Mouse (Mus musculus): Measurements from ENCODE around the gene Dnajb2.
"Not testable (repeated sequence)": the region's sequence is repeated elsewhere in the genome, so short reads cannot be mapped to it uniquely, and the experiment has no call there.

Dnajb2 gene

GRCm38 (mm10) chr1:75219078-75219477, 17.1 kb upstream of the Dnajb2 start:
- DNase-seq: peak; percentile 91

DNA sequence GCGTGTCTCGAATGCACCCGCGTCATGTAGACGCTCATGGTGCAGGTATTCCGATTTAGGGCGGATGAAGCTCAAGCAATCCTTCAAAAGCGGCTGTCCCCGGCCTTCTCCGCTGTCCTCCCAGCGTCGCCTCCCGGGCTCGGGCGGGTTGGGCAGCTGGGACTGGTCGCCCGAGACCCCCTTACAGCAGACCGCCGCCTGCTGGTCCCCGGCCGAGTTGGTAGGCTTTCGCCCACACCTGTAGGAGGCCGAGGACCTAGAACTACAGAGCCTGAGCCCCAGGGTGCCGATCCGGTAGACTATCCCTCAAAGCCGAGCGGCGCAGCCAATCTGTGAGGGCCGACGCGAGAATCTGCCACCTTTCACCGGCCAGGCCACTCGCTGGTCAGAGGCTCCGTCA, 16.7 kb upstream of the Dnajb2 start, which contains the start of gene Tuba4a:
Tuba4a (minus strand) TSS at position 335 of the 400 bp plus-strand sequence.
- DNase-seq: no peak

DNA sequence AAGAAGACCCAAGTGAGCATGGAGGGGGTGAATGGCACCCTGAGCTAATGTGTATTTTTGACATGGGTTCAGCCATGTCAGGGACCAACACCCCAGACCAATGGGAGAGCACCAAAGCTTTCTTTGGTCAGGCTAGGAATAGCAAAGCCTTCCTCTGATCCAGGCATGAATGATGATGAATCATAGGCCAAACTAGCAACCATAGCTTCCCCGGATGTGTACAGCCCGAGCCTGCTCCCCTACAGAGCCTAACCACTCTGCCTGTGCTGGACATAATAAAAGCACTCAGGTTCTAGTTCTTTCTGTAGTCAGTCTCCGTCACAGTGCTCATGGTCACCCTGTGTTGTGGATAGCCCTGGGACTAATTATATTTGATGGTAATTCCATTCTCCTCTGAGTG, 14.7 kb upstream of the Dnajb2 start:
- DNase-seq: no peak

GRCm38 (mm10) chr1:75222926-75223325, 13.3 kb upstream of the Dnajb2 start:
- no peak for DNase-seq

DNA sequence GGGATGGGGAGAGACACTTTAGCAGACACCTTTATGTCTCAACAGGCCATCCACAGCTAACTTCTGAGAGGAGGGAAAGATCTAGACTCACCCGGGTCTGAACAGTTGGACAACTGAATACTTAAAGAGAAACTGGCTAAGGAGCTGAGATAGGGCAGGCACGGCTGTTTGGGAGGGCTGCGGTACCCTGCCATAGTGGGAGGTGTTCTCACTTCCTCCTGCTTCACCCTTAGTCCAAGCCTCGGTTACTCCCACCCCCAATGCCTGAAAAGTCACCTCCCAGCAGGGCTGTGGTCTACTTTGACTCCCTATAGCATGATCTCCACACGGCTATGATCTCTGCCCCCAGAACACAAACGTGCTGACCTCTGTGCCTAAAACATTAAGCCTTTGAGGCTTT, 12.7 kb upstream of the Dnajb2 start:
- no peak for DNase-seq

DNA sequence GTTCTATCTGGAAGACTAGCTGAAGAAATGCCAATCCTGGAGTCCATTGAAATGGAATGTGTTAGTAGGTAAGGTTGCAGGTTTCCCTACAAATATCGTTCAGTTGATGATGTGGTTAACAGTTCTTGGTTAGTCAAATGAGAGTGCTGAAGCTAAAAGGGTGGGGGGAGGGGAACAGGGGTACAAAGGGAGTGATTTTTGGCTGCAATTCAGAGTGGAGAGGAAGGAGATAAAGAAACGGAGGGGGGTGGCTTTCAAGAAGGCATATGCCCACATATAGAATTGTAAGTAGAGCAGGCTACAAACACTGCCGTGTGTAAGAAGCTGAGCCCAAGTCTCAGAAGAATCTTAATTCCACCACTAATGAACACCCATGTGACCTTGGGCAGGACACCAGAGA, 10.7 kb upstream of the Dnajb2 start:
- no peak for DNase-seq

DNA sequence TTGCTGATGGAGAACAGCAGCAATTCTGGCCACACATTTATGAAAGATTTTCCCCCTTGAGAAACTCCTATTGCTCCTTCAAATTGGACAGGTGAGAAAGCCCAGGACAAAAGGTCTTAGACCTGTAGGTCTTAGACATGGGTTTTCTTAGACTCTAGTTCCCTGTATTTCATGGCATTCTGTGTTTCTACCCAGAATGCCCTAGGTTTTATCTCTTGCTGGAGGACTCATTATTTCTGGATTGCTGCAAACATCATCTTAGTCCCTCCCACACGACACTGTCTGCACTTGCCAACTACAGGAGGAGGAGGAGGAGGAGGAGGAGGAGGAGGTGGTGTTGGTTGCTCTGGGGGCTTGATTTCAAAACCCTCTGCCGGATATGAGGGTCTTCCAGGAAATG, 10.1 kb upstream of the Dnajb2 start:
- DNase-seq: no peak

DNA sequence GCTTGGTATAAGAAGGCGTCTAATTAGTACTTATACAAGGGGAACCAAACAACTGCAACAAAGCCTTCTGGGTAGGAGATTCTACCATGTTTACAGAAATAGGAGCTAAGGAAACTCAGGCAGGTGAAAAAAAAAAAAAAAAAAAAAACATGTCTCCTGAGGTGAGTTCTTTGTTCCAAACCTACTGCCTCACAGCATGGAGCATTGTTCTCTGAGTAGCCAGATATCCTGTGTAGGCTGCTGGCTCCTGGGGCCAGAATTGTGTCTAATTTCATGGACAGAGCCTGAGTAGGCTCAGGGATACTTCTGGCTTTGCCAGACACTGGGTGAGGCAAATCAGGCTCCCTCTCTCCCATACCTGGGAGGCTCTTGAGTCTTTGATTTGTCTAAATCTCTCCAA, 8.6 kb upstream of the Dnajb2 start:
- no peak for DNase-seq

GRCm38 (mm10) chr1:75229158-75229557, 7.0 kb upstream of the Dnajb2 start:
- no peak for DNase-seq

GRCm38 (mm10) chr1:75230335-75230994, 5.7 kb upstream of the Dnajb2 start:
- no peak for DNase-seq

DNA sequence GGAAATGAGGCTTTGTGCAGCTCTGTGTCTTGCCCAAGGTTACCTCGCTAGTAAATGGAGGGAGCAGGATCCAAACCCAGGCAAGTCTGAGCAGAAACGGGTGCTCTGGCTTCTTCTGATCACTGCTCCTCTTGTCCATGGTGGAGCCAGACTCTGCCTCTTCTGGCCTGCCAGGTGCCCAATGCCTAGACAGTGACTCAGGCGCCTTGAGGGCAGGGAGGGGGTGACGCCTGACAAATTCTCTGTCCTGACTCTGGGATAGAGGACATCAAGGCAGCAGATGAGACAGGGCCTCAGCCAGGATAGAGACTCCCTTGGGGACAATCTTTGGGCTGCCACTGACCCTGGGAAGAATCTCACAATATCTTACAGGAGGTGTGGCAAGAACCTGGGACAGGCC, 5.0 kb upstream of the Dnajb2 start:
- no peak for DNase-seq

GRCm38 (mm10) chr1:75231664-75232152, 4.5 kb upstream of the Dnajb2 start, which contains the start of gene A630095N17Rik:
Gene A630095N17Rik (minus strand): TSS chr1:75232102.
- no peak for DNase-seq

GRCm38 (mm10) chr1:75232489-75232888, 3.7 kb upstream of the Dnajb2 start:
- not testable (repeated sequence) for DNase-seq

DNA sequence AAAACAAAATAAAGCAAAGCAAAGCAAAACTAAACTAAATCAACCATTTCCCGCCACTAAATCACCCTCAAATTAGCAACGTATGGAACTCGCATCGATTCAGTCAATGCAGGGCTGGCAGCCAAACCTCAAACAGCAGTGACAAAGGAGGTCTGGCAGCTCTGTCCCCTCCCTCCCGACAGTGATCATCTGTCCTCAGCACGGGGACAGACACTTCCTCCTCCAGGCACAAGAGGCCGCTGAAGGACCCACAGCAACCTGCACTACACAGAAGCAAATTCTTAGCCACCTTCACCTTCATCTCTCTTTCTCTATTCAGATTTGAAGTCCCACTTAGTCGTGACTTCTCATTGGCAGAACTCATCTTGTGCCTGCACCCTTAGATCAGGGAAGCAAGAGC, 1.6 kb upstream of the Dnajb2 start:
- DNase-seq: peak; percentile 72

DNA sequence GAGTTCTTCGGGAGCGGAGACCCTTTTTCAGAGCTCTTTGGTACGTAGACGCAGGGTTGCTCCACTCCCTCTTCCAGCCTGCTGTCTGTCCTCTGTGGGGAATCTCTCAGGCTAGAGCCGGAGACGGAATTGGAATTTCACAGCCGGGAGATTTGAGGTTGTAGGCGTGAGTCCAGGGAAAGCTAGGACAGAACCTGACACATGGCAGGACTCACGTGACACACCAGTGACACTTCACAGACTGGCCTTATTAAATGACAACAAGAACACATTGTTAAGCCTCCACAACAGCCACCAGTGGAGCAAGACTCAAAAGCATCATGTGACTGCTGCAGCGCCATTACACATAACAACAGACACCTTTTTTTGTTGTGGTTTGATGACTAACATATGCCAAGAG, 3.4 kb downstream of the Dnajb2 start:
- DNase-seq: no peak

DNA sequence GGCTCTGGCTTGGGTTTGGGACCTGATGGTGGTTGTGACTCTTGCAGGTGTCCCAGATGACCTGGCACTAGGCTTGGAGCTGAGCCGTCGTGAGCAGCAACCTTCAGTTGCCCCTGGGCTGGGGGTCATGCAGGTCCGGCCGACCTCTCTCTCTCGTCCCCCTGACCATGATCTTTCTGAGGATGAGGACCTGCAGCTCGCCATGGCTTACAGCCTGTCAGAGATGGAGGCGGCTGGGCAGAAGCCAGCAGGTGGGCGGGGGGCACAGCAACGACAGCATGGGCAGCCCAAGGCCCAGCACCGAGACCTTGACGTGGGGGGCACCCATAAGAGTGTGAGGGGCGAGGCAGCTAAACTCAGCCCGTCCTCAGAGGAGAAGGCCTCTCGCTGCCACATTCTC, 7.2 kb downstream of the Dnajb2 start:
- no peak for DNase-seq

GRCm38 (mm10) chr1:75244175-75244826, 8.1 kb downstream of the Dnajb2 start:
- DNase-seq: no peak

DNA sequence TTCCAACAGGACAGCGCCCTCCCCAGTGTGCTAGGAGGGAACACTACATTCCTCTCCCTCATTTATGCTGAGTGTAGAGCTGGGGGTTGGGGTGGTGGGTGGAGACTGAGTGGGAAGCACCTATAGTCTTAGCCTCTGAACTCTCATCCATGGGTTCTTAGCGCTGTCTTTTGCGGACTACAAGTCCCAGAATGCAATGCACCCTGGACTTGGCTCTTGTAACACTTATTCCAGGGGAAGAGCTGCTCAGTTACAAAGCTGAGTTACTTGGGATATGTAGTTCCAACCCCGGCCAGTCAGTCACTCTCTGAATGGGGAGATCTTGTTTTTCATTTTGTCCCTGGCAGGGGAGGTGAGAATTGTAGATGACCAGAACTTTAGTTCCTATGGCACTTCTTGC, 8.6 kb downstream of the Dnajb2 start:
- DNase-seq: no peak

- DNase-seq: no peak
Observed at GRCm38 (mm10) chr1:75247071-75247930, 11.1 kb downstream of the Dnajb2 start.

DNA sequence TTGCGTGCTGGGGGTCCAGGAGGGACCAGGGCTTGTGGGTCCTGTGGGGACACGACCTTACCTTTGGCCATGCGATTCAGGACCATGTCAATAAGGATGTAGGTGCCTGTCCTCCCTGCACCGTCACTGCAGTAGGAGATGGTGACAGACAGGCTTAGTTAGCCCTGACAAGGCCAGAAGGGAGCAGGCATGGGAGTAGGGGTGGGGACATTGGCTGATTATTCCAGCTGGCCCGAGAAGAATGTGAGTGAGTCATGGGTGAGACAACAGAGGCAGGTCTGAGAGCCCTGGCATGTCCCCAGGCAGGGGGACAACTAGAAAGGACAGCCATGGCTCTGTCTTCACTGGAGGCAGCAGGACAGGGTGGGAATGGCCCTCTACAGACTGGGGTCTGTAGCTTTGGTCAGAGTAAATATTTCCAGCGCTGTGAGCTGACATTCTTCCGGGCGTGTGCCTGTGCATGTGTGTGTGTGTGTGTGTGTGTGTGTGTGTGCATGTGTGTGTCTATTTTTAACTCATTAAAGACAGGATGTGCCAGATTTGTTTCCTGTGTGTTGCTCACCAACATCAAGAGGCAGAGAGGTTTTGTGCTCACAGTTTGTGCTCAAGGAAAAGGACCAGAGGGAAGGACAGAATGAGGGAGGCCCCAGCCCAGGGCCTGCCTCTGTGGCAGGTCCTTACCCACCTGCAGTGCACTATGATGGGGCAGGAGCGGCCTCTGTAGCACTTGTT, 12.0 kb downstream of the Dnajb2 start:
- no peak for DNase-seq

GRCm38 (mm10) chr1:75250498-75250897, 14.3 kb downstream of the Dnajb2 start:
- no peak for DNase-seq

DNA sequence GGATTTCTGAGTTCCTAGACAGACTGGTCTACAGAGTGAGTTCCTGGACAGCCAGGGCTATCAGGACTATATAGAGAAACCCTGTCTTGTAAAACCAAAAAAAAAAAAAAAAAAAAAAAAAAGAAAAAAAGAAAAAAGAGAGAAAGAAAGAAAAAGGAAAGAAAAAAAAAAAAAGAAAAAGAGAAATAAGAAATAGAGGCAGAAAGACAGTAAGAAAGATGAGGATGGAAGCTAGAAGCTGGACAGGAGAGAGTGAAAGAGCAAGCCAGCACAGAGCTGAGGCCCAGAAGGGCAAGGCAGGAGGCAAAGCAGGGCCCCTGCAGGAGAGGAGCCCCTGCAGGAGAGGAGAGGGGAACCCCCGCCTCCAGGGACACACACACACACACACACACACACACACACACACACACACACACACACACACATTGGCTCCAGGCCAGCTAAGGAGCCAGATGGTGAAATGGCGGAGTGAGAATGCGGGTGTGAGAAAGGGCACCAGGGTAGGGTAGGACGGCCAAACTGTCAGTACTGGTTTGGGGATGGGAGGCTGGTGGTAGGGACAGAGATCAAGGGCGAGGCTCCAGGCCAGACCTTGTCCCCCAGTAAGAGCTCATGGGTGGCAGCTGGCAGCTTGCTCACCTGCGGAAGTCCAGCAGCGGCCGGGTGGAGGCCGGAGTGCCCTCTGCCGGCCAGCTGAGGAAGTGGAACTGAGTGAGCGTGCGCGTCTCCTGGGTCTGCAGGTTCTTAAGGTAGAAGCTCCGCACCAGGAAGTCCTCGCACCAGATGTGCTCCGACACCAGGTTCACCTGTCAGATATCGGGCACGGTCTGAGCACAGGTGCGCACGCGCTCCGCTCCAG, 15.1 kb downstream of the Dnajb2 start:
- DNase-seq: peak; percentile 75
